29 mouse cellular contexts compared by ENCODE assay signal in the genomic region with DNA sequence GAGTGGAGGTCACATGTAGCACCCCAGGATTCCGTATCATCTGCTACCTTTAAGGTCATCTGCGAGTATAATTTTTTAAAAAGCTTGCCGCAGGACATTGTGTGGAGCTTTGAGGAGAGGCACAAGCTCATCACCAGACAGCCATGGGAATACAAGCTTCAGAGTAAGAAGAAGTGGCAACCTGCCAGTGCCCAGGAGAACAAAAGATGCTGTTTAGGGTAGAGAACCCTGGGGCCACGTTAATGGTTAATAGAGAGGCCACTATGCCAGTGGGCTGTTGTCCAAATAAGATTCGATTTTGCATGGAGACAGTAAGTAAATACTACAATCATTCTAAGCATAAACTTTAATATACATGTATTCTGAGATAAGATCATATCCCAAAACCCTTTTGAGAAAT.
DNase-seq lines count a peak whose midpoint lies in the region; ATAC-seq lines count a peak whose summit lies in the region.
"Had no signal": no experiment of that assay in that cellular context is flagged by ENCODE, and none has a peak within 500 bp of the region (broad histone marks: within the 10 kb centered on the region; RNA-seq: fewer than 3 reads in every experiment).

No protein-coding gene starts in this region.

- H3K36me3 ChIP-seq in kidney, embryonic 14.5 days (ENCODE audit: control insufficient read depth, insufficient read depth, low read length) = no peaks in the 10 kb centered on the region
- H3K36me3 ChIP-seq: embryonic facial prominence, embryonic 12.5 days; forebrain, embryonic 15.5 days; G1E; hindbrain, embryonic 13.5 days; limb, embryonic 13.5 days; neural tube, embryonic 15.5 days had no signal

- WGBS in kidney, embryonic 14.5 days = 86% methylated on average over 5 of the region's 5 CpGs

- ATAC-seq in kidney, embryonic 14.5 days (ENCODE audit: low FRiP score, low TSS enrichment) = no peak
- ATAC-seq: forebrain, embryonic 15.5 days; intestine, embryonic 16.5 days had no signal

- H3K9ac ChIP-seq in kidney, embryonic 14.5 days (ENCODE audit: low read depth, low read length) = no peak overlapping the region
- H3K9ac ChIP-seq: embryonic facial prominence, embryonic 12.5 days; forebrain, embryonic 15.5 days; hindbrain, embryonic 13.5 days; limb, embryonic 13.5 days; liver, embryonic 14.5 days; lung, embryonic 14.5 days; neural tube, embryonic 15.5 days had no signal

- H3K4me3 ChIP-seq in kidney, embryonic 14.5 days (ENCODE audit: low read length) = no peak overlapping the region
- H3K4me3 ChIP-seq: embryonic facial prominence, embryonic 12.5 days; forebrain, embryonic 15.5 days; gastrocnemius, adult 2 months; hindbrain, embryonic 13.5 days; limb, embryonic 13.5 days; neural tube, embryonic 15.5 days had no signal

- H3K27me3 ChIP-seq in kidney, embryonic 14.5 days (ENCODE audit: control insufficient read depth, insufficient read depth, low read length) = no peaks in the 10 kb centered on the region
- H3K27me3 ChIP-seq: embryonic facial prominence, embryonic 12.5 days; forebrain, embryonic 15.5 days; hindbrain, embryonic 13.5 days; limb, embryonic 13.5 days; neural tube, embryonic 15.5 days had no signal

- H3K4me1 ChIP-seq in kidney, embryonic 14.5 days (ENCODE audit: control insufficient read depth, insufficient read depth, low read length) = no peaks in the 10 kb centered on the region
- H3K4me1 ChIP-seq: embryonic facial prominence, embryonic 12.5 days; forebrain, embryonic 15.5 days; hindbrain, embryonic 13.5 days; limb, embryonic 13.5 days; neural tube, embryonic 15.5 days had no signal

- no peak overlapping the region for H3K4me2 ChIP-seq in kidney, embryonic 14.5 days (replicated peaks; ENCODE audit: low read depth, low read length)
- H3K4me2 ChIP-seq: embryonic facial prominence, embryonic 12.5 days; forebrain, embryonic 15.5 days; heart, embryonic 11.5 days; hindbrain, embryonic 13.5 days; limb, embryonic 13.5 days; lung, embryonic 14.5 days; neural tube, embryonic 15.5 days had no signal

- H3K27ac ChIP-seq in kidney, embryonic 14.5 days (ENCODE audit: low read depth, low read length) = no peak overlapping the region
- H3K27ac ChIP-seq: embryonic facial prominence, embryonic 12.5 days; forebrain, embryonic 15.5 days; gastrocnemius, adult 2 months; hindbrain, embryonic 13.5 days; limb, embryonic 13.5 days; liver, embryonic 14.5 days; neural tube, embryonic 15.5 days; stomach, postnatal 0 days had no signal

- DNase-seq in kidney, adult 18-20 months = peak; percentile 35
- DNase-seq in testis, postnatal 14 days (ENCODE audit: low spot score) = peak; percentile 17
- DNase-seq in testis, postnatal 10 days (ENCODE audit: low spot score) = no peak
- DNase-seq in kidney, postnatal 14 days = peak; percentile 74
- no peak for DNase-seq in frontal cortex, postnatal 14 days (ENCODE audit: low spot score in 2 of 2)
- DNase-seq in cerebellum, adult 11 months = no peak
- DNase-seq: adrenal gland, postnatal 10 days; cerebellum, adult 11-12 months; cerebellum, adult 9-11 months; embryo, embryonic 11 days; gastrocnemius, adult 2 months; gastrocnemius, postnatal 36 days; heart, adult 18-20 months; heart, postnatal 4 days; lung, embryonic 14.5 days; lung, postnatal 14 days; midbrain, embryonic 14.5 days; right cerebral cortex, postnatal 4 days had no signal

- no peaks in the 10 kb centered on the region for H3K9me3 ChIP-seq in kidney, embryonic 14.5 days (ENCODE audit: control insufficient read depth, low read length)
- H3K9me3 ChIP-seq: embryonic facial prominence, embryonic 12.5 days; forebrain, embryonic 15.5 days; hindbrain, embryonic 13.5 days; limb, embryonic 13.5 days; neural tube, embryonic 15.5 days had no signal

Comparison
In these comparisons a context has a peak if more than half of its experiments do, and no peak if none do; other contexts are left out.
1. DNase-seq: peak in kidney, adult 18-20 months (single experiment), testis, postnatal 14 days (single experiment) and kidney, postnatal 14 days (single experiment); none in testis, postnatal 10 days (single experiment), frontal cortex, postnatal 14 days (0 of 2) and cerebellum, adult 11 months (single experiment).